Mouse (Mus musculus): Measurements from ENCODE around the gene Il31ra. TPM values are rescaled to one million over a fixed set of nuclear protein-coding genes. Genes with fewer than 3 reads are reported as not detected.

Il31ra gene
- polyA plus RNA-seq, 1 experiment from 2014 or later, result not detected

DNA sequence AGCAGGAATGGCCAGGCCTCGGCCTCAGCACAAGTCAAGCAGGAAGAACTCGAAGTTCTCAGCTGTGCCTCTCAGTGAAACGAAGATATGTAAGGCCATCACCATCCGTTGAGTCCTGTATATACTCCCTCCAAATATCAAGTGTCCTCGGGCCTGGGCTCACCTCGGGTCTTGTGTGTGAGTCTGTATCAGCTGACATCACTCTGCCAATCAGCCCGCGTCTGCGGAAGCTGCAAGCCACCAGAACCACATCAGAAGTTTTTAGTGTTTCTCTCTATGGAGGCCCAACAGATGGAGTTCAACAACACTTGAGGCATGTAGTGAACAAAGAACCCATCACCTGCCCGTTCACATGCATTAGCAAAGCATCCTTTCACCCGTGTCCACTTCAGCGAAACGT, 86.5 kb downstream of the Il31ra start:
- no peaks in the 10 kb centered on the region for H3K27me3 ChIP-seq
- no peak overlapping the region for H3K27ac ChIP-seq
- H3K4me1 ChIP-seq (replicated peaks), result peaks cover 6% of the 10 kb centered on the region; the same call in 1 of the 2 replicates
- WGBS, result 82% methylated on average over 13 of the region's 13 CpGs
- ATAC-seq (ENCODE audit: insufficient number of reproducible peaks, insufficient read depth, low FRiP score, low TSS enrichment, low read depth), result no peak
- peaks cover 50% of the 10 kb centered on the region for H3K36me3 ChIP-seq
- H3K9me3 ChIP-seq, result no peaks in the 10 kb centered on the region
- H3K4me2 ChIP-seq, result no peak overlapping the region
- H3K9ac ChIP-seq (replicated peaks), result no peak overlapping the region
- no peak overlapping the region for H3K4me3 ChIP-seq (replicated peaks)

GRCm38 (mm10) chr13:112506766-112507165, 87.4 kb downstream of the Il31ra start:
- Histone ChIP-seq H3K4me3 (replicated peaks) (no peak overlapping the region), H3K4me2 (no peak overlapping the region), H3K9ac (replicated peaks) (no peak overlapping the region), H3K36me3 (peaks cover 55% of the 10 kb centered on the region), H3K27me3 (no peaks in the 10 kb centered on the region), H3K27ac (no peak overlapping the region), H3K4me1 (replicated peaks) (peaks cover 6% of the 10 kb centered on the region; the same call in 1 of the 2 replicates), H3K9me3 (no peaks in the 10 kb centered on the region)
- ATAC-seq (ENCODE audit: insufficient number of reproducible peaks, insufficient read depth, low FRiP score, low TSS enrichment, low read depth), result no peak
- 72% methylated on average over 13 of the region's 13 CpGs for WGBS

DNA sequence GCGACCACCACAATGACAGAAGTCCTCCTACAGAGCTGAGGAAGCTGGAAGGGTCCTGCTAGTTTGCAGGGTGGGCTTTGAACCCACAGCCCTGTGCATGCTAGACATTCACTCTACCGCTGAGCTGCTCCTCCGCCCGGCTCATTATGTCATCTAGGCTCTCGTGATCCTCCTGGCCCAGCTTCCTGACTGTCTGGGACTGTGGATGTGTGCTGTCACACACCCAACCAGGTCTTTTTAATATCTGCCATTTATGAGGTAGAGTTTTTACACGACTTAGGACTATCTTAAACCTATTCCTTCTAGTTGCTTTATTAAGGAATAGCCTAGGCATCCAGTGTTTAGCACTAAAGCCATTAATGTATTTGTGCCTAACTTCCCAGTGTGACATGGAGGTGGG, 88.7 kb downstream of the Il31ra start:
- Histone ChIP-seq H3K27ac (no peak overlapping the region), H3K9me3 (no peaks in the 10 kb centered on the region), H3K9ac (replicated peaks) (no peak overlapping the region), H3K4me1 (replicated peaks) (peaks cover 6% of the 10 kb centered on the region; the same call in 1 of the 2 replicates), H3K36me3 (peaks cover 68% of the 10 kb centered on the region), H3K27me3 (no peaks in the 10 kb centered on the region), H3K4me3 (replicated peaks) (no peak overlapping the region), H3K4me2 (no peak overlapping the region)
- 93% methylated on average over 6 of the region's 6 CpGs for WGBS
- no peak for ATAC-seq (ENCODE audit: insufficient number of reproducible peaks, insufficient read depth, low FRiP score, low TSS enrichment, low read depth)

GRCm38 (mm10) chr13:112503846-112504245, 90.3 kb downstream of the Il31ra start:
- Histone ChIP-seq H3K9me3 (no peaks in the 10 kb centered on the region), H3K27ac (no peak overlapping the region), H3K27me3 (no peaks in the 10 kb centered on the region), H3K4me2 (no peak overlapping the region), H3K36me3 (peaks cover 80% of the 10 kb centered on the region), H3K4me1 (replicated peaks) (peaks cover 6% of the 10 kb centered on the region; the same call in 1 of the 2 replicates), H3K9ac (replicated peaks) (no peak overlapping the region), H3K4me3 (replicated peaks) (no peak overlapping the region)
- ATAC-seq (ENCODE audit: insufficient number of reproducible peaks, insufficient read depth, low FRiP score, low TSS enrichment, low read depth), result no peak
- WGBS, result 93% methylated on average over 13 of the region's 13 CpGs

GRCm38 (mm10) chr13:112500466-112500865, 93.7 kb downstream of the Il31ra start:
- peaks cover 92% of the 10 kb centered on the region for H3K36me3 ChIP-seq
- no peak for ATAC-seq (ENCODE audit: insufficient number of reproducible peaks, insufficient read depth, low FRiP score, low TSS enrichment, low read depth)
- no peaks in the 10 kb centered on the region for H3K4me1 ChIP-seq (replicated peaks)
- H3K27ac ChIP-seq, result no peak overlapping the region
- 93% methylated on average over 9 of the region's 9 CpGs for WGBS
- no peak overlapping the region for H3K4me3 ChIP-seq (replicated peaks)
- no peak overlapping the region for H3K9ac ChIP-seq (replicated peaks)
- H3K4me2 ChIP-seq, result no peak overlapping the region
- no peaks in the 10 kb centered on the region for H3K9me3 ChIP-seq
- H3K27me3 ChIP-seq, result no peaks in the 10 kb centered on the region

DNA sequence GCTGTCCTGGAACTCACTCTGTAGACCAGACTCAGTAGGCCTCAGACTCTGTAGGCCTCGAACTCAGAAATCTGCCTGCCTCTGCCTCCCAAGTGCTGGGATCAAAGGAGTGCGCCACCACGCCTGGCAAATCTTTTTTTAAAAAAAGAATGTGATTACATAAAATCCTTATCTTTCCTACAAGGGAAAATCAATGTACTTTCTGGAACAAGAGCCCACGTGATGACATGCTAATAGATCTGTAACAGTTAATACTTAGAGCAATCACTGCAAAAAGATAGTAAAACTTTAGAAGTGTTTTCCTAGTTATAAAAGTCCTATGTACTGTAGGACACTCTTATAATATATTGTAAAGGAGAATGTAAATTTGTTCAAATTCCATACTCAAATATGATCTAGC, 94.1 kb downstream of the Il31ra start:
- H3K27ac ChIP-seq, result no peak overlapping the region
- H3K27me3 ChIP-seq, result no peaks in the 10 kb centered on the region
- ATAC-seq (ENCODE audit: insufficient number of reproducible peaks, insufficient read depth, low FRiP score, low TSS enrichment, low read depth), result no peak
- 92% methylated on average over 4 of the region's 4 CpGs for WGBS
- no peak overlapping the region for H3K4me3 ChIP-seq (replicated peaks)
- H3K4me1 ChIP-seq (replicated peaks), result no peaks in the 10 kb centered on the region
- H3K4me2 ChIP-seq, result no peak overlapping the region
- no peaks in the 10 kb centered on the region for H3K9me3 ChIP-seq
- H3K36me3 ChIP-seq, result peaks cover 92% of the 10 kb centered on the region
- no peak overlapping the region for H3K9ac ChIP-seq (replicated peaks)

DNA sequence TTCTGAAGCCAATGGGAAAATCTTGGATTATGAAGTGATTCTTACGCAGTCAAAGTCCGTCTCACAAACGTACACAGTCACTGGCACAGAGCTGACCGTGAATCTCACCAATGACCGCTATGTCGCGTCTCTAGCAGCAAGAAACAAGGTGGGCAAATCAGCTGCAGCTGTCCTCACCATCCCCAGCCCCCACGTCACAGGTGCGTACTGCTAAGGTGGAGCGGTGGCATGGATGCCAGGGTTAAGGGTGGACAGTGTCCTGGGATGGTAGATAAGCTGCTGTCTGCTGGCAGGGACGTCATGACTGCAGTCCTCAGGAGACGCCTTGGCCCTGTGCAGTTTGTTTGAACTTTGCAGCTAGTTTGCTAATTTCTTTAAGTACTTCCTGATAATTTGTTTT, 99.6 kb downstream of the Il31ra start:
- peaks cover 8% of the 10 kb centered on the region; the same call in 1 of the 2 replicates for H3K4me1 ChIP-seq (replicated peaks)
- no peak overlapping the region for H3K4me3 ChIP-seq (replicated peaks)
- H3K36me3 ChIP-seq, result peaks cover 82% of the 10 kb centered on the region
- H3K27ac ChIP-seq, result no peak overlapping the region
- H3K9ac ChIP-seq (replicated peaks), result no peak overlapping the region
- ATAC-seq (ENCODE audit: insufficient number of reproducible peaks, insufficient read depth, low FRiP score, low TSS enrichment, low read depth), result no peak
- no peaks in the 10 kb centered on the region for H3K9me3 ChIP-seq
- 95% methylated on average over 12 of the region's 12 CpGs for WGBS
- no peak overlapping the region for H3K4me2 ChIP-seq
- no peaks in the 10 kb centered on the region for H3K27me3 ChIP-seq

- WGBS, result 63% methylated on average over 1 of the region's 1 CpGs
- ATAC-seq (ENCODE audit: insufficient number of reproducible peaks, insufficient read depth, low FRiP score, low TSS enrichment, low read depth), result no peak
- Histone ChIP-seq H3K9ac (replicated peaks) (no peak overlapping the region), H3K4me2 (no peak overlapping the region), H3K9me3 (no peaks in the 10 kb centered on the region), H3K27ac (no peak overlapping the region), H3K36me3 (peaks cover 65% of the 10 kb centered on the region), H3K4me3 (replicated peaks) (no peak overlapping the region), H3K27me3 (no peaks in the 10 kb centered on the region), H3K4me1 (replicated peaks) (peaks cover 8% of the 10 kb centered on the region; the same call in 1 of the 2 replicates)
These were observed 101.9 kb downstream of the Il31ra start for GRCm38 (mm10) chr13:112492285-112492678.

DNA sequence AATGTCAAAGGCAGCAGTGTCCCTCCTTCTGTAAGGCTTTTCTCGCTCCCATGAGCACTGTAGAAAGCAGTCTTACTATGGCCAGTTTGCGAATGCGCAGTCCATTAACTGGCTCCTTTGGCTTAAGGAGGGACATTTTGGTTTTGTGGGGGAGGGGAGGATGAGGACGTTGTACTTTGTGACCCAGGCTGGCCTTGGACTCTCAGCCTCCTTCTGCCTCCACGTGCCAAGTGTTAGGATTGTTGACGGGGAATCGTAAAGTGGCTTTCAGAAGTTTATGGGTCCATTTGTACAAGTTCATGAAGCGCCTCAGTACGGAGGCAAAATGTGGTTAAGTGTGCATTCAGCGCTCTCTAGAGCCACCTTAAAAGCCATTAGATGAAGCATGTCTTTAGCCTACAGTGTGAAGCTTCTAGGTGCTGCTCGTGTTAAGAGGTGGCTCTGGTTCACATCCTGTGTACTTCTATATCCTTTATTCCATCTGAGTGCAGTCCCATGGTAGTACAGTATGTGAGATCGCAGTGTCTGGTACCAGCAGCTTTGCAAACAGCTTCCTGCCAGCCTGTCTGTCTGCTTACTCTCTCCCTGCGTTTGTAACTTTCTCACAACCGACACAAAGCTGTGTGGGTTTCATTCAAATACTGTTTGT, 102.4 kb downstream of the Il31ra start:
- Histone ChIP-seq H3K4me3 (replicated peaks) (no peak overlapping the region), H3K4me2 (no peak overlapping the region), H3K9ac (replicated peaks) (no peak overlapping the region), H3K27ac (no peak overlapping the region), H3K4me1 (replicated peaks) (peaks cover 8% of the 10 kb centered on the region; the same call in 1 of the 2 replicates), H3K36me3 (peaks cover 65% of the 10 kb centered on the region), H3K9me3 (no peaks in the 10 kb centered on the region), H3K27me3 (no peaks in the 10 kb centered on the region)
- 60% methylated on average over 14 of the region's 14 CpGs for WGBS
- no peak for ATAC-seq (ENCODE audit: insufficient number of reproducible peaks, insufficient read depth, low FRiP score, low TSS enrichment, low read depth)

GRCm38 (mm10) chr13:112490036-112490435, 104.1 kb downstream of the Il31ra start:
- Histone ChIP-seq H3K9ac (replicated peaks) (no peak overlapping the region), H3K27ac (no peak overlapping the region), H3K9me3 (no peaks in the 10 kb centered on the region), H3K36me3 (peaks cover 67% of the 10 kb centered on the region), H3K4me3 (replicated peaks) (no peak overlapping the region), H3K27me3 (no peaks in the 10 kb centered on the region), H3K4me2 (no peak overlapping the region), H3K4me1 (replicated peaks) (peaks cover 8% of the 10 kb centered on the region; the same call in 1 of the 2 replicates)
- no peak for ATAC-seq (ENCODE audit: insufficient number of reproducible peaks, insufficient read depth, low FRiP score, low TSS enrichment, low read depth)
- WGBS, result 94% methylated on average over 3 of the region's 3 CpGs

GRCm38 (mm10) chr13:112486676-112487075, 107.5 kb downstream of the Il31ra start:
- Histone ChIP-seq H3K4me3 (replicated peaks) (no peak overlapping the region), H3K4me1 (replicated peaks) (peaks cover 3% of the 10 kb centered on the region; the same call in 1 of the 2 replicates), H3K4me2 (no peak overlapping the region), H3K27ac (no peak overlapping the region), H3K36me3 (peaks cover 76% of the 10 kb centered on the region), H3K9ac (replicated peaks) (no peak overlapping the region), H3K9me3 (no peaks in the 10 kb centered on the region), H3K27me3 (no peaks in the 10 kb centered on the region)
- ATAC-seq (ENCODE audit: insufficient number of reproducible peaks, insufficient read depth, low FRiP score, low TSS enrichment, low read depth), result no peak
- WGBS, result 97% methylated on average over 5 of the region's 5 CpGs

DNA sequence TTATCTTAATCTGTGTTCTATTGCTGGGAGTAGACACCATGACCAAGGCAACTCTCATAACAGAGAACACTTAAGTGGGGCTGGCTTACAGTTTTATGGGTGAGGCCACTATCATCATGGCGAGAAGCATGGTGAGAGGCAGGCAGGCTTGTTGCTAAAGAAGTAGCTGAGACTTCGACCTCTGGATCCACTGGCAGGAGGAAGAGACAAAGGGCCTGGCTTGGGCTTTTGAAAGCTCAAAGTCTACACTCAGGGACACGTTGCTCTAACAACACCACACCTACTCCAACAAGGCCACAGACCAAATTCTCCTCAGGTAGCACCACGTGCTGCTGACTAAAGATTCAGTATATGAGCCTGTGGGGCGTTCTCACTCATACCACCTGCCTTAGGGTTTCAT, 107.9 kb downstream of the Il31ra start:
- H3K9me3 ChIP-seq, result no peaks in the 10 kb centered on the region
- no peaks in the 10 kb centered on the region for H3K27me3 ChIP-seq
- no peak overlapping the region for H3K9ac ChIP-seq (replicated peaks)
- 97% methylated on average over 5 of the region's 5 CpGs for WGBS
- no peaks in the 10 kb centered on the region for H3K4me1 ChIP-seq (replicated peaks)
- no peak overlapping the region for H3K4me2 ChIP-seq
- H3K4me3 ChIP-seq (replicated peaks), result no peak overlapping the region
- peaks cover 76% of the 10 kb centered on the region for H3K36me3 ChIP-seq
- ATAC-seq (ENCODE audit: insufficient number of reproducible peaks, insufficient read depth, low FRiP score, low TSS enrichment, low read depth), result no peak
- no peak overlapping the region for H3K27ac ChIP-seq

Data from limb, embryonic 12.5 days (tissue).